Mouse (Mus musculus): Measurements from ENCODE around the gene Mpv17l2.

Gene Mpv17l2

DNA sequence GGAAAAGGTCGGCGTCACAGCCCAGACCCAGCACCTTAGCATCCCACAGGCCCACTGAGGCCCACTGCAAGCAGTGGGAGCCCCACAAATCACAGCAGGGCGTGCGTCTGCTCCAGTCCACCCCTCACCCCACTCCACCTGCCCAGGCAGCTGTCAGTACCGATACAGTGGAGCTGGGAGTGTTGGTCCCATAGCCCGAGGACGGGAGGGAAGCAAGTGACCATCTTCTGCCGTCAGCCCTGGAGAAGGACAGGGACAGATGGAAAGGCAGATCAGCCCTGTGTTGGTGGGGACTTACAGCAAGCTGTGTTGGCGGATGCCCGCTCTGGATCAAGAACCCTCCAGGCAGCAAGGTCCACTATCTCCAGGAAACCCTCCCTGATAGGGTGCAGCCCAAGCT lies 28.3 kb upstream of the Mpv17l2 start:
- DNase-seq: no peak

DNA sequence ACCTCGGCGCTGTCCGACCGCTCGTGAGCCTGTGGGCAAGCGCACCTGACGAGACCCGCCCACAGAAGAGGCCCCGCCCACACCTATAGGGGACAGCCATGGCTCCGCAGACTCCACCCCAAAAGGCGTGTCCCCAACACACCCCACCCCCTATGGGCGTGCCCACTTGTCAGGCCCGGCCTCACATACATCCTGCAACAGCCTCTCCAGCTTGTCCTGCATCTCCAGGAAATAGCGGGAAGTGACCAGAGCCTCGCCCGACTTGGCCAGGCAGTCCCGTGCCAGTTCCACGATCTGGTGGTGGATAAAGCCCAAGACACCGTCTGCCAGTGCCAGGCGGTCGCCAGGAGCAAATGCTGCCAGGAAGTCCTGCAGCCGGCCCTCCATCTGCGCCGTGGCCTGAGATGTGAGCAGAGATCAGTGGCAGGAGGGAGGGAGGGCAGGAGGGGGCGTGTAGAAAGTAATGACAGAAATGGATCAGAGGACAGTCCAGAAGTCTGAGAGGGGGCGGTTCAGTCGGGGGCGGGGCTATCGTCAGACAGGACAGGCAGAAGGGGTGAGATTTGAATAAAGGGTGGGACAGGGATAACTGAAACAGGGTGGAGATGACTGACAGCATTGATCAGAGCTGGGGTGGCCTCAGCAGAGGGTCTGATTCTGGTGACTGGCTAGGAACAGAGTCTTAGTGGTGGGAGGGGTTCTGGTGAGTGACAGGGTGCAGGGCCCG lies 27.4 kb upstream of the Mpv17l2 start:
- no peak for DNase-seq

DNA sequence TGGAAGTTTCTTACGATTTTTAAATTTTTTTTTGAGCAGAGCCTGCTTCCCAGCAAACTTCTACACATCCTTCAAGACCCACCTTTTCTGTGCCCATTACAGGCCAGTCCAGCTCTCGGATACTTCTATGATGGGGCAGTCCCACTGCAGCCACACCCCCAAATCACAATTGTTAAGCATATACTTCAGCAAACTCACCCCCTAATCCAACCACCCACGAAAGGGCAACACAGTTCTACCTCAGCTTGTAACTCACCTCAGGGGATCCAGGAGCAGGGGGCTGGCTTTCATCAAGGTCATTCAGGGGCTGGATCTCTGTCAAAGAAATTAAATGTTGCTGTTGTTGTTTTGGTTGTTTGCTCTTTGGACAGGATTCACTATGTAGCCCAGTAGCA lies 26.3 kb upstream of the Mpv17l2 start:
- DNase-seq: no peak

DNA sequence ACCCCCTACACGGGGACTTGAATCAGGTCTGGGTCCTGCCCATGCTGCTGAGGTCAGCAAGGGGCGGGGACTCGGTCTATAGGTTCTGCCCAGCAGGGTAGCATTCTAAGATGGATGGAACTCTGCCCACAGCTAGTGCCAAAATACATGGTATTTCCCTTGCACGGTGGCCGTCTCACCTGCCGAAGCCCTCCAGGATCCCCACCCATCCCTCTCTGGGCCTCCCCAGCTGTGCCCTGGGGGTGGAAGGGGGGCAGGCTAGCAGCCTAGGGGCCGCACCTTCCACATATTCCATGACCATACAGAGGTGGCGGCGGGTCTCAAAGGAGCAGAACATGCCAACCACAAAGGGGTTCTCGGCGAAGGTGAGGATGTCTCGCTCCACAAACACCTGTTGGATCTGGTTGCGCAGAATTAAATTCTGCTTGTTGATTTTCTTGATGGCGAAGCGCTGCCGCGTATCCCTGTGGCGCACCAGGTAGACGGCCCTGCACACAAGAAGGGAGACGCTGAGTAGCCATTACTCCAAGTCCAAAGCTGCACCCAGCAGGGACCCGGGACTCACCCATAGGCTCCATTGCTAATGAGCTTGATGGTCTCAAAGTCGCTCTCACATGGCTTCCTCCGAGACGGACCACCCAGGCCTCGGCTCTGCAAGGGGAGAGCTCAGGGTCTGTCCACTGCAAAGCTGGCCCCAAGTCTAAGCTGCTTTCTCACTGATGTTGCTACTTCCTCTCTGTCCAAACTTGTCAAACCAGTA lies 25.7 kb upstream of the Mpv17l2 start:
- no peak for DNase-seq

DNA sequence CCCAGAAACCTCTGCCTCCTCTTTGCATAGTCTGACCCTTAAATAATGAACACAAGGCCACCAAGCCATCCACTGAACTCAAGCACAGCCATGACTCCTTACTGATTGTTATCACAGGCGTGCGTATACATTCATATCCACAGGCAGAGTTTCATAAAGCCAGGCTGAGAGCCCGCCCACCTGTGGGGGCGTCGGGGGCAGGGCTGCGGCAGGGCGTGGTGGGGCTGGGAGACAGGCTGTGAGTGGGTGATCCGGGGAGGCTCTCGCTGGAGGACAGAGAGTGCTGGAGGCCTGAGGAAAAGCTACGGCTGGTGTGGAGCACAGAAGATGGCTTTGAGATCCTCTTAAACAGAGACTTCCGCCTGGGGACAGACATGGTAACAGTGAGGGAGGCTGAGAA lies 19.3 kb upstream of the Mpv17l2 start:
- no peak for DNase-seq

DNA sequence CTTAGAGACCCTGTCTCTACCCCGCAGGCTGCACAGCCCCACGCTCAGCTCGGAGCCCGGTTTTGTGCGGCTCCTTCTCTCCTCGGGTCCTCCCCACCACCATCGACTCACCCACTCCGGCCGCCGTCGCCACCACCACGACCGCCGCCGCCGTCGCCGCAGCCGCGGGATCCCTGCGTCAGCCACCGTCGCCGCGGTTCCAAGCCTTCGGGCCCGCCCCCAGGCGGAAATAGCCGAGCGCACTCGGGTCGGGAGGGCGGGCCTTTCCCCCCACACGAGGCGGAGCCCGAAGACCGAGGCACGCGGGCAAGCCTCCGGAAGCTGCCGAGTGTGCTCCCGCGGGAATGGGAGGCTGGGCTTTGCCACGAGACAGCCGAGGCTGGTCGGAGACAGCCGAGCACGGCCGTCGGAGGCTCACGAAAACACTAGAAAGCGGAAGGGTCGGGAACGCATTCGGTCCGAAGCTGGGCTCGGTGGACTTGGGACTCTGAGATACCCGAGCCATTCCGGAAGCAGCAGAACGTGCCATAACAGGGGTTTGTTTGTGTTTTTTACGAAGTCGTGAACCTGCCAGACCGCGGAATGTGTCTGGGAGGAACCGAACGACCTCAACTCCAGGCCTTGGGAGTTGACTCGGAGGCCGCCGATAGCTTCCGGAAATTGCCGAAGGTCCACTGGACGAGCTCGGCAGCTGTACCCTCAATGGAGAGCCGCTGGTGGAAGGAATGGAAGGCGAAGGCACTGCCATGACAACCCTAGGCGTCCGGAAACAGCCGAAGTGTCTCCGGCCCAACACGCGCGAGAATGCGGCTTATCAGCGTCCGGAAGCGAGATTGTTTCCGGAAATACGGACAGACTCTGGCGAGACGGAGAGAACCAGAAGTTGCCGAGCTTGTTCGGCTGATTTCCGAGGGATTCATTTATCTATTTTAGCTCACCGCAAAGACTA lies 16.0 kb upstream of the Mpv17l2 start, which contains the start of gene Pik3r2:
Gene Pik3r2 (minus strand): TSS at position 218 of the 949 bp plus-strand sequence.
- peak; percentile 99 for DNase-seq

DNA sequence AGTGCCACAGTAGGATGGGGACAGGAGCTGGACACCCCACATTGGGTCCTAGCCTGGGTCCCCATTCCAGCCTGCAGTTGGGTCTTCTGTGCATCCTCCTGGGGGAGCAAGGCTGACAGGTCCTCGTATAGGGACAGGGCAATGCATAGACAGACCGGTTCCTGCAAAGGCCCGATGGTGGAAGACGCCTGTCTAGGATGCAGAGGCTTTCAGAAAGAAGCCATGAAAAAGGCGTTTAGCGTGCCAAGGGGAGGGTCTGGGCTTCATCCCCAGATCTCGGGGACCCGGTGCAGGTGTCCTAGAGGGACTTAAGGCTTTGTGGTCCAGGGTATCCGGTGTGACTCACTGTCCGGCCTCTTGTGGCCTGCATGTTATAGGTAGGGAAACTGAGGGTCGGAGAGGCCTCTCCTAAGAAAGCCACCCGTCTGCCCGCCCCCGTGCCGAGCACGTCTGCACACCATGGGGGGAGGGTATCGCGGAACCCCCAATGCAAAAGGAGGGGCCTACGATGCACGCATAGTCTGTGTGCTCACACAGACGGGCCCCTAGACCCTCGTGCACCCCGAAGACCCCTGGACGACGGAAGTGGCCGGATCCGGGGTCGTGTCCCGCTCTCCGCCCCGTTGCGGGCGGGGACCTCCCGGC lies 15.2 kb upstream of the Mpv17l2 start:
- DNase-seq: no peak

DNA sequence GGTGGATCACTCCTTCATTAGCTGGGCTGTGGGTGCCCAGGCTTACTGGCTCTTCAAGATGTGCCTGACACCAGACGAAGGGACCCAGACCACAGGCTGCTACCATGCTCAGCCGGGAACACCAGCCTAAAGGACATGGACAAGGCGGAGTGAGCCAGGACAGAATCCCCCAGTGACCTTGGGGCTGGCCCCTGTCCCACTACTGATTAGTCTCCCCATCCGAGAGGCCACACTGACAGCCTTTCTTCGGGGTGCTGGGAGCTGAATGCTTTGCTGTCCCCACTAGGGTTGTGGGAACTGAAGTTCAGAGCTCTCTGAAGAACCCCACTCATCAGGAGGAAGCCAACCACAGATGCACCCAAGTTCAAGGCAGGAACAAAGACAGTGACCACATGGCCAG lies 14.5 kb upstream of the Mpv17l2 start:
- no peak for DNase-seq

DNA sequence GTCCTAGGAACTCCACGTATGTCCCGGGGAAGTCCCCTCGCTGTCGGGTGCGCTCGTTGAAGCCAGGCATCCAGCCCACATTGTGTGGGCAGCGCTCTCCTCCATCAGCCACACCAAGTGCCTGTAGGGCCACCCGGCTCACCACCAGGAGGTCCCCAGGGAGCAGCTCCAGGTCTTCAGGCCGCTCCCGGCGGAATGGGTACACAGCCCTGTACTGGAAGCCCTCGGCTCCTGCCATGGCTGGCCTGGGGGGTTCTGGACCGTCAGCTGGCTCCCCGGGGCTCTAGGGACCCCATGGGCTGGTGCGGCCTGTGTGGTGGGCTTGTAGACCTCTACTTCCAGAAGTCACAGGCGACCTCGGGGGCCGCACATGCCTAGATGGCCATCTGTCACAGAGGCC lies 14.0 kb upstream of the Mpv17l2 start:
- DNase-seq: no peak

DNA sequence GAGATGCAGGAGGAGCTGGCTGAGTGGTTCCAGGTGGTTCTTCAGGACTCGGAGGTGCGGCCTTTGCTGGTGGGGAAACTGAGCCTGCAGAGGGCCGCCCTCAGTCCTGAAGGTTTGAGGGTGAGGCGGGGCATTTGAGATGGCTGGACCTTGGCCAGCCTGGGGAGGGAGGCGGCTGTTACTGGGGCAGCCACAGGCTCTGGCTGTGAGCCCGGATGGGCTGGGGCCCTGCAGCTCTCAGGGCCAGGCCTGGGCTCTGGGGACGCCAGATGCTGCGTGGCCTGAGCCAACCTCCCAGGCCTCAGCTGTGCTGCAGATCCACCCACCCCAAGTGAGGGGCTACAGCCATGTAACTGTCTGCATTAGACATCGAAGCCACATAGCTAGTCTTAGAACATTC lies 13.1 kb upstream of the Mpv17l2 start:
- no peak for DNase-seq

DNA sequence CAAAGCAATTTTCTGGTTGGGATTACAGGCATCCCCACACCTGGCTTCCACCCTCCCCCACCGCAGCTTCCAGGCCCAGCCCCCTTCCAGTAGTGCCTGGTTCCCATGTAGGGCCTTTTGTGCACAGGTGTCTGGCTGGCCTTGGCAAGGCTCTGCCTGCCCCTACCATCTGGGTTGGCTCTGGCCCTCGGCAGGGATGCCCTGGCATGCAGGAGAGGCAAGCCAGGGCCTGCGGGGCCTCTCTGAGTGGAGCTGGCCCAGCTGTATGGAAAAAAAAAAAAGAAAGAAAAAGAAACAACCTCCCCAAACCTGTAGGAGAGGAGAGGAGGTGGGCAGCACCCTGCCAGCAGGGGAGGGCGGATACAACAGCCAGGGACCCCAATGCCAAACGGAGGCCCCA lies 12.7 kb upstream of the Mpv17l2 start:
- DNase-seq: no peak

DNA sequence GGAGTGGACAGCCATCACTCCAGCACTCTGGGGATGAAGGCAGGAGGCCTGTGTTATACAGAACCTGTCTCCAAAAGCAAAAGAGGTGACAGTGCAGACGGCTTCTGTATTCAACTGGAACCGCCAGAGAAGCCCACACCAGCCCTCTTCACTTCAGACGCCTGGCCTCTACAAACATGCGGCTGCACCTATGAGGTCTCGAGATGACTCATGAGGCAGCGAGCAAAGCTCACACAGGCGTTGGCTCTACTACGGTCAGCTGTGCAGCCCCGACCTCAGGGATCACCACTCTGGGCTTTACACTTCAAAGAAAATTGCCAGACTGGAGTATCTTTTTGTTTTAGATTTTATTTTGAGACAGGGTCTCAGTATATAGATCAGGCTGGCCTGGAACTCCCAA lies 12.1 kb upstream of the Mpv17l2 start:
- DNase-seq: no peak

DNA sequence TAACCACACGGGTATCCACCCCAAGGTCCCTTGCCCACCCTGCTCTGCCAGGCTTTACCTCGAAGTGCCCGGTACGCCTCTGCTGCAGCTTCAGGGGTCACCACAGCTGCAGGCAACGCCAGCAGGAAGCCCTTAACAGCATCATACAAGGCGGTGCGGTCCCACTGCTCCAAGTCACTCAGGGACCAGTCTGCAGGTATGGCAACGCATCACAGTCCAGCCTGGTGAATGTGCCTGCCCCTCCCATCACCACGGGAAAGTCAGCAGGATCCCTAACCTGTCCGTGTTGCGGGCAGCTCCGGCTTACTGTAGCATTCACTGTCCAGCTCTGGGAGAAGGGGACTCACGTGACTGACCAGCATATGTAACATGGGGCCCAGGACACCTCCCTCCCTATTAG lies 11.3 kb upstream of the Mpv17l2 start:
- DNase-seq: no peak

DNA sequence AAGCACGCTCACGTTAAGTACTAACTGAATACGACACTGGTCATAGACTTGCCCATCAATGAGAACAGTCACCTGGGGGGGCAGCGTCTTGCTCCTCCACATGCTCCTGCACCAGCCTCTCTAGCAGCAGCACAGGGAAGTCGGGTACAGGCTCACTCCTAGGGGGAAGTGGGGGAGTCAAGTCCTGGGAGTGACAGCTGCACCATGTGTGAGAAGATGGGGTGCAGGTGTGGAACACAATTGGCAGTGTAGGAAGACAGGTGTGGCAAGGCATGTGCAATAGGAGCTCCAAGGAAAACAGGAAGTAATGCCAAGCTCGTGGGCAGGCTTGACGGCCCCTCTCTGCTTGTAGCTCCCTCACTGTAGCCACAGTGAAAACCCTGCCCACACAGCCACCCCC lies 10.5 kb upstream of the Mpv17l2 start:
- DNase-seq: no peak

DNA sequence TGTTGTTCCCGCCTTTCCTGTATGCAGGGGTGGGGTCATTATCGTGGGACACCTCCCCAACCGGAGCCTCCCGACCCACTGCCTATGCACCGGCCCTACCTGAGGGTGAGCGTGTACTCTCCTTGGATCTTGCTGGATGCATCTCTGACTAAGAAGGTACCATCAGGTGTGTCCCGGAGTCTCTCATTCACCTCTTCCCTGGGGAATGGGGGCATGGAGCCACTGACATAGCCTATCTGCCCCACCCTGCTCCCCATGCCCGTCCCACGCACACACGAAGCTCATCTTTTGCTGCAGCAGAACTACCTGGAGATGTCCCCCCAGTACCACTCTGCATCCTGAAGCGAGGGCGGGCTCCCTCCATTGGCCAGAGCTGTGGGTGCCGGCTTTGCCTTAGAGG lies 10.0 kb upstream of the Mpv17l2 start:
- DNase-seq: no peak

DNA sequence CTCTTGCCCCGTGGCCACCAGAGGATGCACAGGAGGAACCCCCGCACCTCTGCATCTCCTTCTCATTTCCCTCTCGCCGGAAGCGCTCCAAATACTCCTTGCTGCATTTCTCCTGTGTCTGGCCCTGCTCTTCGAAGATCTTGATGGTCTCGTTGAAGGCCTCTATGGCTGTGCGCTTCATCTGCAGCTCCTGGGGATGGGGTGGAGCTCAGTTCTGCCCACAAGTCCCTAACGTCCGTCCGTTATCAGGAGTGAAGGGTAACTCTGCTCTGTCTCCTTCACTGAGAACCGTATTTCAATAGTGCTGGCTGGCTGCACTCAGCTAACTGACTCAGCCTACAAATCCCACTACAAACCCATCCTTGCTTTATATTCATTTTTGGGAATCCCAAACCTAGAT lies 9.1 kb upstream of the Mpv17l2 start:
- DNase-seq: no peak

DNA sequence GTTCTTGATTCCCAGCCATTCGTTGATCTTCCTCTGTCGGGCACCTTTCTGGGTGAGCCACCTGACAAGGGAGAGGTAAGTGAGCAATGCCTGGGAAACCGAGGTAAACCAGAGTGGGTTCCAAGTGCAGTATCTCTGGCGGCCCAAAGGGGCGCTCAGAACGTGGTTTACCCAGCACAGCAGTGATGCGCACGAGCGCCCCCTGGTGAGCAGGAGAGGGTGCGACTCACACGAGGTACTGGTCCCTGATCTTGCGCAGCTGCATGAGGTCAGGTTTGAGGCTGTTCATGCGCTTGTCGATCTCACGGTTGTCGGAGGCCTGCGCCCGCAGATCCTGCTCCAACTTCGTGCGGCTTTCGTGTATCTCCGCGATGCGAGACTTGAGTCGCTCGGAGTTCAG lies 8.6 kb upstream of the Mpv17l2 start:
- peak; percentile 94 for DNase-seq

DNA sequence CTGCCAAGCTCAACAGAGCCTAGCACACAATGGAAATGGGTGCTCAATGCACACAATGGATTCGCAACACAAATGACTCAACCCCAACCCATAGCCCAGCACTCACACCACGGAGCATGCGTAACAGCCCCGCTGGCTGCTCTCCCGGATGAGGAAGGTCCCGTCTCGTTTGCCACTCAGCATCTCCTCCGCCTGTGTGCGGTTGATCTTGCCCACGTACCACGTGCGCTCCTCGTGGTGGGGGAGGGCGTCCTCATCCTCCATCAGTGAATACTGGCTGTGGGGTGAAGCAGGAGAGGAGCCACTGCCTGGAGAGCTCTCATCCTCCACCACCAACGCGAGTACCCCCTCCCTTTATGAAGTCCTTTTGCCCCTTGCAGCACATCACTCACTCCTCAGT lies 8.2 kb upstream of the Mpv17l2 start:
- DNase-seq: no peak

DNA sequence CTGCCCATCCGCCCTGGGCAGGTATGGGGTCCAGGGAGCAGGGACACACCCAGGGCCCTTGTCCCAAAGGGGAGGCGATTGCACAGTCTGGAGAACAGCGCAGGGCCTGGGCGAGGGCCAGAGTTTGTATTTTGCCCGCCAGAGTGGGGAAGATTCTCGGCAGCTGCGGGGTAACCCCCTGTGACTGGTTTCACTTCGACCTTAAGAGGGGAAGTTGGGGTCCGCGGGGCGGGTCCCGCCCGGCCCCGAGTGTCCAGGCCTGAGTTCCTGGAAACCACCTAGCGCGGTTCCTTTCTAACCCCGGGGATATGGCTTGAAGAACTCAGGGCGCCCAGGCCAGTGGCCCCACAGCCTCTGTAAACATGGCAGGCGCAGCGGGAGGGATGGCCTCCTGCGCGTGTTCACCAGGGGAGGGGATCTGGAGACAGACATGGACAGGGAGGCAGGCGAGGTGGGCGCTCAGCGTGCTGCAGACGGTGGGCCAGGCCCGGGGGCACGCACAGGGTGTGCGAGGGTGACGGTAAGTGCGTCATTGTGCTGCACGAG lies 7.6 kb upstream of the Mpv17l2 start:
- no peak for DNase-seq

DNA sequence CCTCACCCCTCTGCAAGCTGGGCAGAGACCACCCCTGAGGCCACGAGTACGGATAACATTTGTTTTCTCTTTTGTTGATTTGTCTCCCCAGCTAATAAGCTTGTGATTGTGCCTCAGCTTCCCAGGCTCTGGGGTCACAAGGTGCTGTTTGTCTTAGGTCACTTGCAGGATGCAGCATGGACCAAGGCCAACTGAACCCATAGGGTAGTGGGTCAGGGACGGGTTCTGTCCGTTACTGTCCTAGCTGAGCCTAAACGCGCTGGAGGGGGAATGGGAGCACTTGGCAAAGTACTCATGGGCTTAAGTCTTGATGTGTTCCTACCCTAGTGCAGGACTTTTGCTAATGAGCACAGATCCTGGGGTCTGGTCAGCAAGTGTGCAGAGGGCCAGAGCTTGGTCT lies 6.8 kb upstream of the Mpv17l2 start:
- DNase-seq: no peak

DNA sequence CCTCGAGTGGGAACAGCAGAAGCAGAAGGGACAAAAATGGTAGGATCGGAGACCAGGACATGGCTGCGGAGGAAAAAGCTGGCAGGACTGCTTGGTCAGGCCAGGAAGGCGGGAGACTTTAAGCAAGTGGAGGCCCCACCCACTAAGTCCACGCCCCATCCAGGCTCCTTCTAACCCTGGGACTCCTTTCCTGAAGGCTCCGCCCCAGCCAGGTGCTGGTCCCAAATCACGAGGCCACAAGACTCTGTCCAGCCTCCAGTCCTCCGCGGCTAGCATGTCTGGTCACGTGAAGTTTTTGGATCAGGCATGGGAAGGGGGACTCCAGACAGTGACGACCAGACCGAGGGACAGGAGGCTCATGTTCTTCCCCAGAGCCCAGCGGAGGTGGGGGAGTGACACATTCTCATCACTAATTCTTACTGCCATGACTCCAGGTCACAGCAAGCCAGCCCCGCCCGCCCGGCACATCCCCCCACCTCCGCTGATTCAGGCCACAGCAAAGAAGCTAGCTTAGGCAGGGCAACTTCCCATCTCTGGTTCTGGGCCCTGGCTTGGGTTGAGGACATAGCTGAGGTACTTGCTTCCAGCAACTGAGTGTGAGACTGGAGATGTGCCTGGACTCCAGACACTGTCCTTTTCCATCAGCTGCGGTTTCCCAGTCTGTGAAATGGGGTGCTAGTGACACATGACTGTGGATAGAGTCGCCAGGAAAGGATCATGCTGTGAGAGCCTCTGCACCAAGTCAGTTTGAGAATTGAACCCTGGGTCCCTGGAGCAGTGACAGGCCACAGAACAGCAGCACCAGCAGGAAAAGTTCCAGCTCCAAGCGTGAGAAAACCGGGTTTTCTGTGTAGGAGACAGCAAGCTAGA lies 6.1 kb upstream of the Mpv17l2 start:
- peak; percentile 70 for DNase-seq

All from retina, postnatal 1 day (tissue).